Mouse (Mus musculus) hindlimb bud, embryonic 11.5 days (tissue): Measurements from ENCODE around the gene Gm11983.
"Not testable (repeated sequence)": the region's sequence is repeated elsewhere in the genome, so short reads cannot be mapped to it uniquely, and the experiment has no call there.

Source experiments
- DNase-seq: peaks from one replicate; pipeline ENCODE4 v3.0.0-alpha.2; 2012; ENCODE audit warnings: low read depth, low spot score; ENCODE audit errors: extremely low spot score

Gene Gm11983

DNA sequence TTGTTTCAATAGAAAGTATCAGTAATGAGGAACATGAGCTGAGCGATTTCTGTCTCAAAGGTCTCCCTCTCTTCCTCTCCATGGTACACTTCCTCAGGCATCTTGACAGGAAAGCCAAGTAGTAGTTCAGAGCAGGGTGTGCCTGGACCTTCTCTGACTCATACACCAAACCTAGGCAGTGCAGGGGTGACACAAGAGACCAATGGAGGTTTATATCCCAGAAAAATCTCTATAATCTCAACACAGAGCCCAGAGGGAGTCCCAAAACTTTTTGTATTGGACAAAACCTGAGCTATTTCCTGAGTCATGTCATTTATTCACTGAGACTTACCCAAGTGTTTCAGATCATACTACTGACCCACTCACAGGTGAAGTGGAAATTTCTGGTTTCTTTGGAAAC is at the start of gene Gm11983:
Gene Gm11983 (minus strand): TSS at position 101 of the 400 bp plus-strand sequence.
- no peak for DNase-seq

DNA sequence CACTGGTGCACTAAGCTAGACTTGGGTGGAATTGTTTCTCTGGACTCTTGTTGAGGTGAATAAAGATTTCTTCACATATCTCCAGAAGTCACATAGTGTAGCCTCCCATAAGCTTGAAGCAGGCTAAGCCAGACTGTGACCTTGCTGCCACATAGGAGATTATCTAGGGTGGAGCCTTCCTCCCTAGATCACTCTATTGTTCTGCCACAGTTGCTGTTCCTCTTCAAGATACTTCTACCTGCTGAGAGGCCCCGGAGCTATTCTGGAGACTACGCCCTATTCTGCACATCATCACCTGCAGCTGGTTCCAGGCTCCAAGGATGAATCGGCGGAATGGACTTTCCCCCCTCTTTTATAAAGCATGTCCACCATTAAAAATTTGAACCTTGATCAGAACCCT is 45.6 kb upstream of the Gm11983 start:
- DNase-seq, result not testable (repeated sequence)

DNA sequence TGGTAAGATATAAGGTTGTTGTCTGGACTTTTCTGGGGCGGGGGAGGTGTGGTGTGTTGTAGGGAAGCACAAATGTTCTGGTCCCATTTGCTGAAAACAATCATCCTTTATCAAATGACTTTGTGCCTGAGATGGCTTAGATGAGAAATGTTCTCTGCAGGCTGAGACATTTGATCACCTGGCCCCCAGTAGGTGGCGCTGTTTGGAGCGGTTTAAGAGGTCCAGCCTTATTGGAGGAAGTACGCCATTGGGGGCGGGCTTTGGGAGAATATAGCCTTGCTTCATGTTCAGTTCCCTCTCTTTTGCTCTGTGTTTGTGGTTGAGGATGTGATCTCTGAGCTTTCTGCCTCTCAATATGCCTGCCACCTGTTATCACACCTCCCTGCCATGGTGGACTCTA is 44.2 kb upstream of the Gm11983 start:
- DNase-seq, result no peak

DNA sequence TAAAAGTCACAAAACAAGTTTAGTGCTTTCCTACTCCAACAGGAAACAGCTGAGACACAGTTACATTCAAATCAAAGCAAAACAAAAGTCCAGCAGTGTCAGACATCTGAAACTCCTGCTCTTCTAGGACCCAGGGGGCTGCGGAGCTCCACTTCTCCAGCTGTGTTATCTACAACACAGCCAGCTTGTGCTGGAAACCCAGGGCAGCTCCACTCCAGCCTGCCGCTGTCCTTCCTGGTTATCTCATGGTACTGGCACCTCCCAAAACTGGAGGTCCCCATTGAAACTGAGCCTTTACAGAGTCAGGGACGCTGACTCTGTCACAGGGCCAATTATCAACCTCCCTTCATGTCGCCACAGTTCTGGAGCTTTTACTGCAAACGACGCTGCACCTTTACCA is 40.3 kb upstream of the Gm11983 start:
- DNase-seq, result no peak

DNA sequence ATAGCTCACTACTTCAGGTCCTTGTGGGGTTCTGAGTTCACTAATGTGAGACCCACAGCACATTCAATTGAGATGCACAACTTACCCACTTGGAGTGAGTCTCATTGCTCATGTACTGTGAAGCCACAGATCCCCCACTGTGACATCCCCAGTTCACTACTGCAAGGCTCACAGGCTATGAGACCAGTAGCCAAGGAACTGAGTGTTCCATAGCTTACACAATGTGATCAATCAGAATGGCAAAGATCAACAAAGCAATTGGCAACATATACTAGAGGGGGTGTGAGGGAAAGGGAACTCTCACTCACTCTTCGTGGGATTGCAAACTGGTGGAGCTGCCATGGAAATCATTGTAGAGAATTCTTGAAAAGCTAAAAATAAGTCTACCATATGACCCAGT is 33.5 kb upstream of the Gm11983 start:
- DNase-seq, result no peak

DNA sequence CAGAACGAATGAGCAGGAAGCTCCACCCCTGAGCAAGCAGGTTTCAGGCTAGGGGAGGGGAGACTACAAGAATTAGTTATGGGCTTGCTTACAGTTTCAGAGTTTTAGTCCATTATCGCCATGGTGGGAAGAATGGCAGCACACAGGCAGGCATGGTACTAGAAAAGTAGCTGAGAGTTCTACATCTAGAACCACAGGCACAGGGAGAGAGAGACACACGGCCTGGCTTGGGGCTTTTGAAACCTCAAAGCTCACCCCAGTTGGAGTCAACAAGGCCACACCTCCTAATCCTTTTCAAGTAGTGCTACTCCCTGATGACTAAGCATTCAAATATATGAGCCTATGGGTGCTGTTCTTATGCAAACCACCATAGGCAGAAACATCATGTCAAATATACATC is 28.1 kb upstream of the Gm11983 start:
- no peak for DNase-seq

DNA sequence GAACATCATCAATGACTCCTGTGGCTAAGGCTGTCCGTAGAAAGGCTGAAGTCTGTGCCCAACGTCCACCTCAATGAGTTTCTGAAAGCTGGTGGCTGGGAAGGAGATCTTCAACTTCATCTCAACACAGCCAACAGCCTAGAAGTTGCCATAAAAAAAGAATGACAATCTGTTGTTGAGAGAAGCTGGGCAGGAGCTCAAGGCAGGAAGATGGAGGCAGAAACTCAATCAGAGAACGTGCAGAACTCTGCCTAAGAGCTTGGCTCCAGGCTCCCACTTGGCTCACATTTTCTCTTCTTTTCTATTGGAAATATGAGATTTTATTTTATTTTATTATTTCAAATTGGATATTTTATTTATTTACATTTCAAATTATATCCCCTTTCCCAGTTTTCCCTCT is 24.7 kb upstream of the Gm11983 start:
- no peak for DNase-seq

DNA sequence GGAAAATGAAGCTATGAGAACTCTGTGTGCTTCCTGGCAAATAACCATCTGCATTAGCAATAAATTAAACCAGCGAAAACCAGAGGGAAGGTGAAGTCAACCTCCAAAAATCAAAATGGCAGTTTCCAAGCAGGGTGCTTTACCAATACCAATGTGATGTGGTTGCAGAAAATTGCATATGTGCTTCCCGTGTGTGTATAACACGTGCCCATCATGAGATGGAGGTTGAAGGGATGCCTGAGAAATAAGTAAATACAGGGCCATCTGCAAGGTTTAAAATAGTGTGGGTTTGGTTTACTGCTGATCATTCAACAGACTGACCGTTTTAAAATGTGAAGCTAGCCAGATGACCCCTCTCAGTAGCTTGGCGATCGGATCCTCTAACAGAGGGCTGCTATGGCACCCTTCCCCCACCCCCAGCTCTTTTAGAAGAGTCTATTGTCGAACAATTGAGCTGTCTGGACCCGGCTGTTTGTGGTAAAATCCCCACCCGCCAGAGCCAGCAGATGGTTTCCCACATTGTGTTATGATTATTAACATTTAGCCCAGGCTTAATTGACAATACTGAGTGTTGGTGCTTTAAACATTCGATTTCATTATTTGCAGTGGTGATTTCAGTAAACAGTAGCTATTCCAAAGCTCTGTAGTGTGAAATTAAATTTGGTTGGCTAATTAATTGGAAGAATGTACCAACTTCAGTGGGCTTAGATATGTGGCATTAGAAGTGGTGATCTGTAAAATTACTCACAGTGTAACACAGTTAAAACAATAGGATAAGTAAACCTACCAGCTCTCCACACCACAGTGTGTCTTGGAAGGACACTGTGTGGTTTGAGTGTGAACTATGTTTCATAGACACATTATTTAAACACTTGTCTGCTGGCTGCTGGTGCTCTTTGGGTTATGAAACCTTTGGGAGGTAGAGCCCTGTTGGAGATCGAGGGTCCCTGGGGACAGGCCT is 22.7 kb upstream of the Gm11983 start:
- no peak for DNase-seq

DNA sequence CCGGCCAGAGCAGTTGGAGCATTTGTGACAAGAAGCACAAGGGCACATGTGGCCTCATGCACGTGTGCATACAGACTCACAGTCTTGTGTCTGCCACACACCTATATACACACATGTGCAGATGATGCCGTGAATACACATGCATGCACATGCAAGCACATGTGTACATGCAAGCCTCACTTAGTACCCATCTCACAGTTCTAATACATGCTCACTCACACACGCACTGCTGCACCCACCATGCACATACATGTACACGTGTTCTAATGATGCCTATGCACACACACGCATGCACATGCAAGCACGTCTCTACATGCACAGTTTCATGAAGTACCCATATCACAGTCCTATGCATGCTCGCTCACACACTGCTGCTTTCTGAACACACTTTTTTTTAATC is 21.6 kb upstream of the Gm11983 start:
- no peak for DNase-seq

DNA sequence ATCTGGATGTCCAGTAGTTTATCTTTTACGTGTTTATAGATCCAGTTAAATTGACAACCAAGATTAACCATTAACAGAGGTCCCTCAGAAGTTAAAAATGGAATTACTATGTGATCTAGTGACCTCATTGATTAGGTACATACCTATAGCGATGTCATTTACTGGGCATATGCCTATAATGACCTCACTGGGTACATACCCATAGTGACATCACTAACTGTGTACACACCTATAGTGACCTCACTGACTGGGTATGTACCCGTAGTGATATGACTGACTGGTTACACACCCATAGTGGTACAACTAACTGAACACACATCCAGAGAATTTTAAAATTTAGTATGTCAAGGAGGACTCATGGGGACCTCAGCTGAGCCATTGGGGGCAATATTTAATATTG is 18.5 kb upstream of the Gm11983 start:
- DNase-seq, result no peak

DNA sequence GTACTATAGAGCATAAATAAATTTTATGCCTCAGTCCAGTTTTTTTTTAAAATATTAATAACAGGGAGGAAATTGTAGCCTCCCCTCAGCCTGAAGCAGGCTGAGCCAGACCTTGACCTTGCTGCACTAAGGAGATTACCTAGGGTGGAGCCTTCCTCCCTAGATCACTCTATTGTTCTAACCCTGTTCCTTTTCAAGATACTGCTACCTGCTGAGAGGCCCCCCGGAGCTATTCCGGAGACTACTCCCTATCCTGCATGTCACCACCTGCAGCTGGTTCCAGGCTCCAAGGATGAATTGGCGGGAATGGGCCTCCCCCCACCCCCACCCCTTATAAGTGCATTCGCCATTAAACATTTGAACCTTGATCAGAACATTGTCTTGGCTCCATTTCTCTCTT is 15.9 kb upstream of the Gm11983 start:
- not testable (repeated sequence) for DNase-seq

DNA sequence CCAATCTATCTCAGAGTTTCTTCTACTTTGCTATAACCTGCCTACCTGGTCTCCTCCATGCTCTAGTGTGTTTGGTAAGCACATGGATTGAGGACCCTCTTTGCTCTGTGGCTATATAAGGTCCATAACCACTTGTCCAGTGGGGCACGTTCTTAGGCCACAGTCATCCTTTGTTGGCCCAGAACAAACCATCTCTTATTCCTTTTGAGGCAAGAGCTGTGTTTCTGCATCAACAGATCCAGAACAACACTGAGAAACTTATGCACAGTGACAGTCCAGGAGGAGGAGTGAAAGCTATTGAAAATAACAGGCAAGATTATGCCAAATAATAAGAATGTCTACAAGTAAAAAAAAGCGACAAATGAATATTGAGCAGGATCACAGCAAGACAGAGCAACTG is 6.4 kb upstream of the Gm11983 start:
- no peak for DNase-seq

DNA sequence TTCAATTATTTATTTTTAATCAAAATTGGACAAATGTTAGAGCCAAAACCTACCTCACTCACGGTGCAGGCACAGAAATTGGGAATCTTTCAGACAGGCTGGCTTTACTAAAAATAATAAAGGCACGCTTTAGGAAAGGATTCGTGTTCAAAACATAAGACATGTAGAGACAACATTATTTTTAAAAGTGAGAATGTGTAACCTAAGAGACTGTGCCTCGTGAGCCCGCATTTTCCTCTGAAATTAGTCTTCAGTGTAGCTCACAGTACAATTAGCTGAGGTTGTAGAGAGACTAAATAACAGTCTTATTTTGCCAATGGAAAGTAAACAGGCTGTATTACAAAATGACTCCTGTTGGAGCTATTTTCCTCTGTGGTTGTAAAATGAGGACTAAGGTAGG is 4.7 kb upstream of the Gm11983 start:
- DNase-seq, result no peak

DNA sequence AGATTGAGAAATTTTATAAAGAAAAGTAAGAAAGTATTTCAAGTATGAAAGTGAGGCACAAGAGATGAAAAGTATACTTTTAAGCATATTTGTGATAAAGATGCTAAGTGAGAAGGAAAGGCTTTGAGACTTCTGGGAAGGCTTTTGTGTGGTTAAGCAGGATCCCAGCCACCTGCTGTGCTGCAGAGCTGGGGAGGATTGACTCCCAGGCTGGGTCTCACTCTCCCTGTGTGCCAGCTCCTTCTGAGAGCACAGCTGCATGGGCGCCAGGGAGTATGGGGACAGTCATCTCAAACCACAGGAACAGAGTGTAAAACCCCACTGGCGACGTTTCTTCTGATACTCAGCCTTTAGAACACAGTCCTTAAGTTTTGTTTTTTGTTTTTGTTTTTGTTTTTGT is 3.3 kb upstream of the Gm11983 start:
- no peak for DNase-seq

DNA sequence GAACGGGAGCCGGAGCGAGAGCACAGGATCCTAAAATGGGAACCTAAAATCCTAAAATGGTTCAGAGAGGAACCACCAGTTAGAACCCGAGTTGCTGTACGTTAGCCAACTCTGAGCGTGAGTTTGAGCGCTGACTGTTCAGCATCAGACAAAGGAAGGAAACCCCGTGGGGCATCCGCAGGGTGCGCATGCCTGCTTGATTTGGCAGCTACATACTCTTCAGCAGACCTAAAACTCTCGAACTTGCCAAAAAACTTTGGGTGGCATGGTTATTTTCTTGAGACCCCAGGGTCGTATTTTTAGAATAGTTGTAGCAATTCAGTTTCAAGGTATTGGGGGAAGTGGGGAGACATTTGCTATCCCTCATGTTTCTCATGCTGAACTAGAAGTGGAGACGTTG is 2.8 kb downstream of the Gm11983 start:
- DNase-seq, result no peak

DNA sequence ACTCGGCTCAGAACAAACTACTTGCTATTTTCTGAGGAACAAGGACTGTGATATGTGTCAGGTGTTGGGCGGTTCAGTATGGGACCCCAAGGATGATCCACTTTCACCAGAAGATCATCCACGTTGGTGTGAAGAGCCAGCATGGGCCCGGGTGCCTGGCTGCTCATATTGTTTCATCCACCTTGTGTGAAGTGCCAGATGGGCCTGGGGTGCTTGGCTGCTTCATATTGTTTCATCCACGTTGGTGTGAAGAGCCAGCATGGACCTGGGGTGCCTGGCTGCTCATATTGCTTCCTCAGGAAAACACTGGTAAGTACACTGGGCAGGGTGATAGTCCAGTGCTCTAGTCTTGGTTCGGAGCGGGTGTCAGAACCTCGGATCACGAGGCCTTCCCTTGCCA is 3.7 kb downstream of the Gm11983 start:
- no peak for DNase-seq

DNA sequence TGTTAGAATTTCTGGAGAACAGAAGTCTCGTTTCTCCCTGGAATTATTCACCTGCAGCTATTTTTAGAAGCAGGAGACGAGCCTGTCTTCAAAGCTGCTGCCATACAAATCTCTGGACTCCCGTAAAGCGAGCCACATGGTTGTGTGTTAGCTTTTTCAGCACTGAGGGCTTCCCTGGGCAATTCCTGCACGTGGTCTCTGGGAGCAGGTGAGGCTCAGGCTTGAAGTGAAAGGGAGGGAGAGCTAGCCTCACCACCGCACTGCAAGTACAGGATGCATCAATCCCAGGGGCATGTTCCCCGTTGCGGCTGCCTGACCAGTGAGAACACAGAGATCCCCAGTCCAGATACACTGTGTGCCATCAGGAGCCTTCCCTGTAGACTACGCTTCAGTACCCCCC is 5.5 kb downstream of the Gm11983 start:
- DNase-seq, result no peak

DNA sequence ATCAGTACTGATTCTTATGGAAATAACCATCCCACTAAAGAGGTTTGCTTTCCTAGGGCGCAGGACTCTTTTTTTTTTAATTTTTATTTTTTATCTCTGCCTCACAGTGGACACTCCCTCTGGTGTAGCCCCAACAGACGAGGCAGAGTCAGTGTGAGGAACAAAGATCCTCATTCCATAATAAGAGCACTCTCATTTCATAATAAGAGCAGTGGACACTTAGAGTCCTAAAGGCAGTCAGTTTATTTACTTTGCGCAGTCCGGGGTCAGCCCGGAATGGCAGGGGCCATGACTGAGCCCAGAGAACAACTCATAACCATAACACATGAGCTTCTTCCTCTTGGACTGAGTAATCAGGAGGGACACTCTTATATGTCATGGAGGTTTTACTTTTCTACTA is 9.3 kb downstream of the Gm11983 start:
- DNase-seq, result no peak

DNA sequence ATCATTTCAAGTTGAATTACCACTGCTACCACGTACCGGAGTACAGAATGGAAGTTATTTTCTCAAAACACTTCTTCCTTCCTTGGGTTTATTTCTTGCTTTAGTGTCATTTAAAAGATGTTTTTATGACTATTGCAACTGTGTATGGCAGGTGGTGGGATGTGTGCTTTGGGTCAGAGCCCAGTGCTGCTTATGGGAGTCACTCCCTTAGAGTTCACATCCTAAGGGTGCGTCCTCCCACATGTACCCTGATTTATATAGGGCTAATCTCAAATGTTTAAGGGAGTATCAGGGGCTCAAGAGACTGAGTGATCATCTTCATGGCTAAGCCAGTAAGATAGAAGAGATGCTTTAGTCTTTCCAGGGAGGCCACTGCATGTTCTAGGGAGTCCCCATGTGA is 11.3 kb downstream of the Gm11983 start:
- DNase-seq, result no peak

DNA sequence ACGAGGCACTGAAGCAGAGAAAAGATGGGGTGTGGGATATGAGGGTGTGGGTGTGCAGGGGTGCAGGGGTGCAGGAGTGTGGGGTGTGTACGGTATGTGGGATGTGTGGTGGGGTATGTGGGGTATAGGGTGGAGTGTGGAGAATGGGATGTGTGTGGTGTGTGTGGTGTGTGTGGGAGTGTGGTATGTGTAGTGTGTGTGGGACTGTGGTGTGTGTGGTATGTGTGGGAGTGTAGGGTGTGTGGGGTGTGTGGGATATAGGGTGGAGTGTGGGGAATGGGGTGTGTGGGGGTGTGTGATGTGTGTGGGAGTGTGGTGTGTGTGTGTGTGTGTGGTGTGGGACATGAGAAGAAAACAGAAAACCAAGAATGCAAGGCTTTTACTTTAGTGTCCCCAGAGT is 14.3 kb downstream of the Gm11983 start:
- DNase-seq, result no peak

DNA sequence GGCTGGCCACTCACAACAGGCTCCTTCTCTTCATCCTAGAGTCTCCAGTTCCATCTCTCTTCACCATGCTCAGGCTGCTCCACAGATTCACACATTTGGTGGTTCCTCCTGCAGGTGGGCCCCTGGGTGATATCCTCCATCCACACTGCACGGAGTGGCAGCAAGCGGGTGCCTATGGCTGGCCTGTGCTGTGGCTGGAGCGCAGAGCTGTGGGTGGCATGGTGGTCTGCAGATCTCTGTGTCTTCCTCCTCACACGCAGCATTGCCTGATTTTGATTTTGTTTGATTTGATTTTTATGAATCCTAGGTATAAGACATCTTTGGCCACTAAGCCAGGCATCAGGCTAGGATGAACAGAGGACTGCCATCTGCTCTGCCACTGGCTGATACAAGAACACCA is 23.0 kb downstream of the Gm11983 start:
- no peak for DNase-seq

DNA sequence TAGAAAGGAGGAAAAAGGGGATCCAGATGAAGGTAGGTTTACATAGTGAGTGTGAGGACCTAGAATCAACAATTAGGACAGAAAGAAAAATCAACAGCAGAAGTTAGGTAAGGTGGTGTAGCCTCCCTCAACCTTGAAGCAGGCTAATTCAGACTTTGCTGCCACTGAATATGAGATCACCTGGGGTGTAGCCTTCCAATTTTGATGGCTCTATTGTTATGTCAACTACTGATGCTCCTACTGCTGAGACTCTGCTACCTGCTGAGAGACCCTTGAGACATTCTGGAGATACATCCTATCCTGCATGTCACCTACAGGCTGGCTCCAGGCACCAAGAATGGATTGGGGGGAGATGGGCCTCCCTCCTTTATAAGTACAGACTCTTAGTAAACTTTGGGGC is 34.6 kb downstream of the Gm11983 start:
- DNase-seq, result not testable (repeated sequence)

DNA sequence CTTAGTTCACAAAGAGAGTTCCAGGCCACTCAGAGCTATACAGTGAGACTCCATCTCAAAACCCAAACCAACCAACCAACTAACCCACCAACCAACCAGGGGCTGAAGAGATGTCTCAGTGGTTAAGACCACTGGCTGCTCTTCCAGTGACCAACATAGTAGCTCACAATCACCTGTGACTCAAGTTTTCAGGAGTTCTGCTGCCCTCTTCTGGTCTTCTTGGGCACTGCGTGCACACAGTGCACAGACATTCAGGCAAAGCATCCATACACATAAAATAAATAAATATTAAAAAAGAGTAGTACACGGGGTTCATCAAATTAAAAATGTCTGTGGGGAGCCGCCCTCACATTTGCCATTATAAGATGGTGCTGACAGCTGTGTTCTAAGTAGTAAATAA is 46.8 kb downstream of the Gm11983 start:
- no peak for DNase-seq
